ENCODE assay signal across 35 mouse cellular contexts in the genomic region with DNA sequence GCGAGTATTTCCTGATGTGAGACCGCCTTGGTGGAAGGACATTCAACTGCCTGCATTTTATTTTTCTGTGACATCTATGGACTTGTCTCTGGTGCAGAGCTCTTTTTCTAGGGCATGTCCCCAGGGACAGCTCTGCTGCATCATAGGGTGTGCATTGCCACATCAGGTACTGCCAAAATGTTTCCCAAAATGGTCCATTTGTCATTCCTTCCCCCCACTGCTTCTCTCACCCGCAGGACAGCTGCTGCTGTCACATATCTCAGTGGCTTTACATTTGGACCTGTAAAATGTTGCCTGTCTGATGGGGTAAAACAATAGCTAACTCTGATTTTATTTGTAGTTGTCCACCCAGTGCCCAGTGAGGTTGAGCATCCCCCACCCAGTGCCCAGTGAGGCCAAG. TPM values are rescaled to one million over a fixed set of nuclear protein-coding genes. Genes with fewer than 3 reads are reported as not detected.
DNase-seq lines count a peak whose midpoint lies in the region; ATAC-seq lines count a peak whose summit lies in the region.
"Had no signal": no experiment of that assay in that cellular context is flagged by ENCODE, and none has a peak within 500 bp of the region (broad histone marks: within the 10 kb centered on the region; RNA-seq: fewer than 3 reads in every experiment).

No protein-coding gene starts in this region.

- no peaks in the 10 kb centered on the region for H3K4me1 ChIP-seq in heart, embryonic 10.5 days
- H3K4me1 ChIP-seq: embryonic facial prominence, embryonic 13.5 days; forebrain, embryonic 13.5 days; heart, embryonic 15.5 days; hindbrain, embryonic 13.5 days; limb, embryonic 10.5 days; limb, embryonic 15.5 days; midbrain, embryonic 13.5 days had no signal

- peak; percentile 69; the same call in 1 of the 2 replicates for ATAC-seq in frontal cortex, adult (ENCODE audit: low TSS enrichment)
- ATAC-seq: forebrain, embryonic 13.5 days; intestine, embryonic 16.5 days; lung, postnatal 0 days; midbrain, embryonic 13.5 days; Patski had no signal

- H3K9me3 ChIP-seq in heart, embryonic 10.5 days = no peaks in the 10 kb centered on the region
- H3K9me3 ChIP-seq: embryonic facial prominence, embryonic 13.5 days; forebrain, embryonic 13.5 days; heart, embryonic 15.5 days; hindbrain, embryonic 13.5 days; limb, embryonic 10.5 days; limb, embryonic 15.5 days; liver, embryonic 13.5 days; midbrain, embryonic 13.5 days had no signal

- no peak overlapping the region for H3K27ac ChIP-seq in heart, embryonic 10.5 days
- H3K27ac ChIP-seq: embryonic facial prominence, embryonic 13.5 days; forebrain, embryonic 13.5 days; heart, embryonic 15.5 days; hindbrain, embryonic 13.5 days; limb, embryonic 10.5 days; limb, embryonic 15.5 days; liver, embryonic 13.5 days; macrophage; midbrain, embryonic 13.5 days had no signal

- no peaks in the 10 kb centered on the region for H3K27me3 ChIP-seq in heart, embryonic 10.5 days (ENCODE audit: insufficient read depth, poor library complexity, severe bottlenecking)
- H3K27me3 ChIP-seq: embryonic facial prominence, embryonic 13.5 days; forebrain, embryonic 13.5 days; heart, embryonic 15.5 days; hindbrain, embryonic 13.5 days; limb, embryonic 15.5 days; liver, embryonic 13.5 days; midbrain, embryonic 13.5 days; Patski had no signal

- DNase-seq in frontal cortex, postnatal 14 days (ENCODE audit: low spot score in 2 of 2) = no peak
- DNase-seq in heart, adult 11 months = peak; percentile 90
- DNase-seq in heart, embryonic 10.5 days (ENCODE audit: low spot score) = no peak
- peak; percentile 29 for DNase-seq in right cerebral cortex, adult 18-20 months
- DNase-seq in right cerebral cortex, postnatal 25 days = no peak
- no peak for DNase-seq in lung, postnatal 14 days
- DNase-seq: adrenal gland, postnatal 10 days; cerebellum, adult 11 months; cerebellum, adult 9-11 months; embryo, embryonic 11 days; heart, postnatal 4 days; kidney, adult 8-10 months; kidney, postnatal 10 days; layer of hippocampus, postnatal 36 days; liver, embryonic 13.5 days; lung, adult 18-20 months; right cerebral cortex, postnatal 14 days; spleen, adult 18-20 months; thymus, postnatal 4 days had no signal

- WGBS in heart, embryonic 10.5 days = 88% methylated on average over 3 of the region's 3 CpGs

- H3K4me3 ChIP-seq in heart, embryonic 10.5 days = no peak overlapping the region
- H3K4me3 ChIP-seq: embryonic facial prominence, embryonic 13.5 days; erythroblast, embryonic 14.5 days; forebrain, embryonic 13.5 days; heart, embryonic 15.5 days; hindbrain, embryonic 13.5 days; limb, embryonic 10.5 days; limb, embryonic 15.5 days; liver, embryonic 13.5 days; midbrain, embryonic 13.5 days had no signal

- H3K36me3 ChIP-seq in heart, embryonic 10.5 days = peaks cover 20% of the 10 kb centered on the region

RNA-seq across cellular contexts. Expression of a gene that starts 28.3 kb away (rescaled TPM):
- polyA plus RNA-seq in heart, embryonic 10.5 days (2016; fragmentation: Nextera tagmentation; extraction: Ambion mirVana) = 20.7 and 21.4 TPM in 2 replicates

RNA-seq across cellular contexts. Expression of a gene that starts 28.5 kb away (rescaled TPM):
- 155 and 186 TPM in 2 replicates for polyA plus RNA-seq in heart, embryonic 10.5 days (2016; fragmentation: Nextera tagmentation; extraction: Ambion mirVana)

RNA-seq across cellular contexts. Expression of a gene that starts 30.8 kb away (rescaled TPM):
- 0.45 and 0.59 TPM in 2 replicates for polyA plus RNA-seq in heart, embryonic 10.5 days (2016; fragmentation: Nextera tagmentation; extraction: Ambion mirVana)
- polyA plus RNA-seq: erythroblast, embryonic 14.5 days had no signal

RNA-seq across cellular contexts. Expression of a gene that starts 45.0 kb away (rescaled TPM):
- 6.4 and 9.8 TPM in 2 replicates for polyA plus RNA-seq in heart, embryonic 10.5 days (2016; fragmentation: Nextera tagmentation; extraction: Ambion mirVana)

RNA-seq across cellular contexts. Expression of a gene that starts 58.5 kb away (rescaled TPM):
- polyA plus RNA-seq in heart, embryonic 10.5 days (2016; fragmentation: Nextera tagmentation; extraction: Ambion mirVana) = 0.24 and 0.46 TPM in 2 replicates
- polyA plus RNA-seq: erythroblast, embryonic 14.5 days; large intestine, adult 2 months; limb, embryonic 10.5 days; liver, embryonic 13.5 days; macrophage; Patski; stomach, embryonic 16.5 days; thymus, postnatal 0 days had no signal

Comparison
In these comparisons a context has a peak if more than half of its experiments do, and no peak if none do; other contexts are left out.
1. DNase-seq: peak in heart, adult 11 months (single experiment) and right cerebral cortex, adult 18-20 months (single experiment); none in frontal cortex, postnatal 14 days (0 of 2), heart, embryonic 10.5 days (single experiment), right cerebral cortex, postnatal 25 days (single experiment) and lung, postnatal 14 days (single experiment).